Mouse (Mus musculus) limb, embryonic 13.5 days (tissue): ENCODE results near the gene Zfp821. TPM values are rescaled to one million over a fixed set of nuclear protein-coding genes. Genes with fewer than 3 reads are reported as not detected.
A peak's percentile ranks its signal among the peaks of the same experiment; 100 is the strongest.
"Not testable (repeated sequence)": the region's sequence is repeated elsewhere in the genome, so short reads cannot be mapped to it uniquely, and the experiment has no call there.

Experiments
- ATAC-seq: fragments of 200-750 bp; cut with Nextera tagmentation; 2 replicates; pipeline ENCODE4 v1.8.0; 2017; ENCODE audit warnings: low read depth, moderate number of reproducible peaks, moderate TSS enrichment; ENCODE audit not compliant: low FRiP score
- H3K27ac ChIP-seq: fragments of 300-500 bp; sonication (generic); 2 replicates; pipeline ENCODE4 v1.5.1; 2015; ENCODE audit warnings: inconsistent platforms, mild to moderate bottlenecking, moderate library complexity
- H3K27me3 ChIP-seq: fragments of 300-500 bp; sonication (generic); 2 replicates; pipeline ENCODE4 v1.6.1; 2015; ENCODE audit warnings: mild to moderate bottlenecking, inconsistent platforms
- H3K36me3 ChIP-seq: fragments of 300-500 bp; sonication (generic); 2 replicates; pipeline ENCODE4 v1.6.1; 2015; ENCODE audit warnings: inconsistent platforms, mild to moderate bottlenecking, moderate library complexity
- H3K4me1 ChIP-seq: fragments of 300-500 bp; sonication (generic); 2 replicates; pipeline ENCODE4 v1.6.1; 2015; ENCODE audit warnings: inconsistent platforms
- H3K4me2 ChIP-seq: fragments of 300-500 bp; sonication (generic); replicated peaks from 2 replicates; pipeline ENCODE4 v1.6.1; 2015; ENCODE audit warnings: inconsistent platforms, mild to moderate bottlenecking, moderate library complexity
- H3K4me3 ChIP-seq: fragments of 300-500 bp; sonication (generic); 2 replicates; pipeline ENCODE4 v1.5.1; 2015; ENCODE audit warnings: moderate library complexity, mild to moderate bottlenecking, inconsistent platforms
- H3K9ac ChIP-seq: fragments of 300-500 bp; sonication (generic); 2 replicates; pipeline ENCODE4 v1.6.1; 2015; ENCODE audit warnings: mild to moderate bottlenecking, inconsistent platforms
- H3K9me3 ChIP-seq: fragments of 300-500 bp; sonication (generic); 2 replicates; pipeline ENCODE4 v1.6.1; 2016; ENCODE audit warnings: inconsistent platforms
- WGBS: fragments of 180-500 bp; shearing (Covaris S2); methylation state at CpG from one replicate; pipeline ENCODE4 v1.1.7; 2015; 5-methylcytosine and 5-hydroxymethylcytosine counted together
- polyA plus RNA-seq: library from polyadenylated mRNA; unstranded; fragments of >200 nt; fragmentation: Nextera tagmentation; extraction: Ambion mirVana; gene quantifications from 2 replicates; pipeline ENCODE4 v1.2.1, GENCODE M21; 2015

The Zfp821 gene
- polyA plus RNA-seq, 1 experiment from 2014 or later = 38.7 TPM

GRCm38 (mm10) chr8:109731012-109731411, 25.7 kb downstream of the Zfp821 start:
- Histone ChIP-seq H3K27ac (no peak overlapping the region), H3K9me3 (no peaks in the 10 kb centered on the region), H3K36me3 (peaks cover 84% of the 10 kb centered on the region), H3K9ac (no peak overlapping the region), H3K4me1 (peaks cover 1% of the 10 kb centered on the region), H3K4me2 (no peak overlapping the region), H3K4me3 (no peak overlapping the region), H3K27me3 (no peaks in the 10 kb centered on the region)
- ATAC-seq = no peak
- 73% methylated on average over 3 of the region's 3 CpGs for WGBS

GRCm38 (mm10) chr8:109734018-109734417, 28.7 kb downstream of the Zfp821 start:
- Histone ChIP-seq H3K36me3 (peaks cover 60% of the 10 kb centered on the region), H3K4me2 (no peak overlapping the region), H3K4me3 (no peak overlapping the region), H3K4me1 (peaks cover 10% of the 10 kb centered on the region), H3K9me3 (no peaks in the 10 kb centered on the region), H3K27me3 (no peaks in the 10 kb centered on the region), H3K9ac (no peak overlapping the region), H3K27ac (no peak overlapping the region)
- no peak for ATAC-seq
- 88% methylated on average over 3 of the region's 3 CpGs for WGBS

DNA sequence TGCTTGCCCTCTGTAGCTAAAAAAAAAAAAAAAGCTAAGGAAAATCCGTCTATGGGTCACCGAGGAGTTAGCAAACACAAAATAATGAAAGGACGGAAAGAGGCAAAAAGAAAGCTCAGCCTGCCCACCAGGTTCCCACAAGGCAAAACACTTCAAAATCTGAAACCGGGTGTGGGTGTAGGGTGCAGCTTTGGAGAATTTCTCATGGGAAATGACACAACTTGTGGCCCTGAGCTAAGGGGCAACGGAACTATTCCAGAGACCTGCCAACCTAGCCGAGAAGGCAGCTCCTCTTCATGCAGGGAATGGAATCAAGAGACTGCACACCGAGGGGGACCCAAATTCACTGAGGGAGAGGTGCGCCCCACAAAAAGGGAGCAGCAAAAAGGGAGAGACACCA, 31.5 kb downstream of the Zfp821 start:
- H3K4me3 ChIP-seq = peak overlapping the region; percentile 98
- WGBS = 9% methylated on average over 8 of the region's 8 CpGs
- H3K27me3 ChIP-seq = no peaks in the 10 kb centered on the region
- peak overlapping the region; percentile 95 for H3K4me2 ChIP-seq
- peak overlapping the region; percentile 79; the same call in 1 of the 2 replicates for H3K27ac ChIP-seq
- ATAC-seq = no peak
- peaks cover 10% of the 10 kb centered on the region for H3K4me1 ChIP-seq
- peak overlapping the region; percentile 99 for H3K9ac ChIP-seq
- H3K36me3 ChIP-seq = peaks cover 32% of the 10 kb centered on the region
- H3K9me3 ChIP-seq = no peaks in the 10 kb centered on the region

DNA sequence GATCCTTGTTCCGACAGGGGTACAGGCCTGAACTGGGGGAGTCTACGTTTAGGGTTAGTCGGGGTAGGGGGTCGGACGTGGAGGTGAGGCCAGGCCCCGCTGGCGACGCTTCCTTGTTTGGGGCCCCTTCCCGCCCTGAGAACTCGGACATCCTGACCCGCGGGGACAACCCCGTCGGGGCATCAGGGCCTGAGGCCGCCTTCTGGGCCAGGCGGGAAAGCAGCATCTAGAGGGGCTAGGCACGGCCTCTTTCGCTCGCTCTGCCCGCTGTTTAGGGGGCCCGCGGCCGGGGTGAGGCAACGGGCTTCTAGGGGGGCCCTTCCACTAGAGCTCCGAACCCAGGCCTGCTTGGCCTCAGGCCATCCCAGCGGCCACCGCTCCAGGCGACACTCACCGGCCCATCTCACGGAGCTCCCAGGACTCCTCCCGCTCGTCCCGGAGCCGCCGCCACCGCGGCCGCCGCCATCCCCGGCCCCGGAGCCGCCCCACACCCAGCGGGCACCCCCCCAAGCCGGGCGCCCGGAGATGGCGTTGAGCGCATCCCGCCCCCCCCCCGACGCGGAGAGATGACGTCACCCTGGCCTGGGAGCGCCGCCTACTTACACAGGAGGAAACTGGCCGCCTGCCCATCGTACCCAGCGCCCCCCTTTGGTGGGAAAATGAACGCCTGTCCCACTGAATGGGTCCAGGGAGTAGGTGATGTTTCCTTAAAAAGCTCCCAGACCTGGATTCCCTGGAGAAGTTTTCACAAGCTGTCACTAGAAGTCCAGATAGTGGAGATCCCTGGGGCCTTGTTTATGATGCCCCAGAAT, 32.1 kb downstream of the Zfp821 start, which contains the start of gene Atxn1l:
Atxn1l (minus strand) TSS at position 503 of the 812 bp plus-strand sequence.
- 0% methylated on average over 49 of the region's 59 CpGs for WGBS

DNA sequence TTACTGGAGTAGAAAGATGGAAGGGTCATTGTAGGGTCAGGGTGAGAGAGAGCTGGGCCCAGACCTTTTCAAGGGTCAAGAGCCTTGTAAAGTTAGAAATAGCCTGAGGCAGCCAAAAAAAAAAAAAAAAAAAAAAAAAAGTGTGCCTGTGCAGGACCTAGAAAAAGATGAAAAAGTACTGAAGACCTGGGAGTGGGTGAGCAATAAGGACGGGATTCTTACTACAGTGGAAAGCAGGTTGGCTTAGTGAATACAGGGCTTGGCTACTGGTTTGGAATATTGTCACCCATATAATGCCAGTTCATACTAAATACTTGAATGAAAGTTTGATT, 32.7 kb downstream of the Zfp821 start:
- peak overlapping the region; percentile 98 for H3K4me3 ChIP-seq
- H3K27me3 ChIP-seq = no peaks in the 10 kb centered on the region
- H3K27ac ChIP-seq = peak overlapping the region; percentile 79; the same call in 1 of the 2 replicates

More for the DNA sequence above, 32.1 kb downstream of the Zfp821 start, which contains the start of gene Atxn1l:
- H3K36me3 ChIP-seq = peaks cover 25% of the 10 kb centered on the region
- peak within 1 kb of the TSS; percentile 98 for H3K4me3 ChIP-seq
- H3K9me3 ChIP-seq = no peaks in the 10 kb centered on the region
- H3K4me2 ChIP-seq = peak within 1 kb of the TSS; percentile 95
- peak; percentile 82 for ATAC-seq
- H3K4me1 ChIP-seq = peaks cover 10% of the 10 kb centered on the region
- H3K27me3 ChIP-seq = no peaks in the 10 kb centered on the region
- peak within 1 kb of the TSS; percentile 79; the same call in 1 of the 2 replicates for H3K27ac ChIP-seq
- peak within 1 kb of the TSS; percentile 99 for H3K9ac ChIP-seq

GRCm38 (mm10) chr8:109747468-109748199, 42.3 kb downstream of the Zfp821 start:
- Histone ChIP-seq H3K4me1 (no peaks in the 10 kb centered on the region), H3K4me3 (no peak overlapping the region), H3K9me3 (no peaks in the 10 kb centered on the region), H3K9ac (no peak overlapping the region), H3K4me2 (no peak overlapping the region), H3K27ac (no peak overlapping the region), H3K36me3 (no peaks in the 10 kb centered on the region), H3K27me3 (peaks cover 2% of the 10 kb centered on the region; the same call in 1 of the 2 replicates)
- 79% methylated on average over 12 of the region's 12 CpGs for WGBS
- no peak for ATAC-seq

More for the DNA sequence above, 32.7 kb downstream of the Zfp821 start:
- ATAC-seq = no peak; the same call in 1 of the 2 replicates
- H3K9ac ChIP-seq = peak overlapping the region; percentile 99; the same call in 1 of the 2 replicates
- peaks cover 20% of the 10 kb centered on the region for H3K36me3 ChIP-seq
- H3K4me2 ChIP-seq = peak overlapping the region; percentile 95
- peaks cover 10% of the 10 kb centered on the region for H3K4me1 ChIP-seq
- 74% methylated on average over 1 of the region's 1 CpGs for WGBS
- H3K9me3 ChIP-seq = no peaks in the 10 kb centered on the region

DNA sequence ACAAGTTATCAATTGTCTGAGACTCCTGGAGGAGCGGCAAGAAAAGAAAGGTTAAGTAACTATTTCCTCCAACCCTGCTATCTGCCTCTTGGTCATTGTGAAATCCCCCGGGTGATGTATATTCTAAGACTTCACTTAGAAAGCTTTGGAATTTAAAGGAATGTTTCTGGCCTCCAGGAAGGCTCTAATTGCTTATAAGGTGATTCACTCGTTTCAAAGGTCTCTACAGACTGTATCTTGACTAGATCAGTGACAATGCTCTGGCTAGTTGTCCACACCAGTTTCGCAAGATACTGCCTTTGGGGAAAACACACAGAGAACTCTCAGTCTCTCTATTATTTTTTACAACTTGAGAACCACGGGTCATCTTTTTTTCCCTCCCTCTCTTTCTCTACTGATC, 44.9 kb downstream of the Zfp821 start:
- Histone ChIP-seq H3K27me3 (peaks cover 2% of the 10 kb centered on the region; the same call in 1 of the 2 replicates), H3K27ac (no peak overlapping the region), H3K36me3 (no peaks in the 10 kb centered on the region), H3K9ac (no peak overlapping the region), H3K4me3 (no peak overlapping the region), H3K9me3 (no peaks in the 10 kb centered on the region), H3K4me2 (no peak overlapping the region), H3K4me1 (no peaks in the 10 kb centered on the region)
- no peak for ATAC-seq
- WGBS = 55% methylated on average over 5 of the region's 5 CpGs

- Histone ChIP-seq H3K9me3 (no peaks in the 10 kb centered on the region), H3K36me3 (no peaks in the 10 kb centered on the region), H3K27me3 (peaks cover 2% of the 10 kb centered on the region; the same call in 1 of the 2 replicates), H3K4me3 (no peak overlapping the region), H3K9ac (no peak overlapping the region), H3K4me1 (no peaks in the 10 kb centered on the region), H3K27ac (no peak overlapping the region), H3K4me2 (no peak overlapping the region)
- WGBS = 75% methylated on average over 12 of the region's 12 CpGs
- no peak for ATAC-seq
Observed at GRCm38 (mm10) chr8:109750699-109751098, 45.4 kb downstream of the Zfp821 start.

DNA sequence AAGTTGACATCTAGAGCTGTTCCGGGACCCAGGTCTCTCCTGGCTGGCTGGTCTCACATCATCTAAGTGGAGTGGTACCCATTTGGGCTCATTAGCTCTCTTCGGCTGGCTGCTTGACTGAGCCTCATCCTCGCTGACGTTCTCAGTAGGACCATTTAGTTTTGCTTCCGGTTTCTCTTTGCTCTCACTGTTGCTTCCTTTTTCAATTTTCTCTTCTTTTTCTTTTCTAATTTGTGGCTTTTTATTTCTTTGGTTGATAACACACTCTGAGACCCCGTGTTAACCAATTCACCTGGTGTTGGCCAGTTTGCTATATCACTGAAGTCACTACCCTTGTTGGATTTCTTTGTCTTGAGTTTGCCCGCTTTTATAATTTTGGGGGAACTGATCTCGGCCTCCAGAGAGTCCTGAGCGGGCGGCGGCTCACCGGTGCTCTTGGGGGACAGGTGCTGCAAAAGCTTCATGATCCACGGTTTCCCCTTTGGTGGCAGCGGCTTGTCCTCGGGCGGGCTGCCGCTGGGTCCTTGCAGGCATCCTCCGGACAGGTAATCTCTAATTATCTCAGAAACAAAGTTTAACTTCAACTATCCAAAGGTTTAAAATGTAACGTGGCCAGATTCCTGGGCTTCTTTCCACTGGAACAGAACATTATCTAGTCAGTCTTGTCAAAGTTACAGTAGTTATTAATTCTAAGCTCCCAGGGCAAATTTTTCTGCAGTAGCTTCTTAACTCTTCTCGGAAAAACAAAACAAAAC, 46.6 kb downstream of the Zfp821 start:
- Histone ChIP-seq H3K36me3 (no peaks in the 10 kb centered on the region), H3K4me2 (no peak overlapping the region), H3K9ac (no peak overlapping the region), H3K27me3 (peaks cover 2% of the 10 kb centered on the region; the same call in 1 of the 2 replicates), H3K4me3 (no peak overlapping the region), H3K4me1 (no peaks in the 10 kb centered on the region), H3K27ac (no peak overlapping the region), H3K9me3 (no peaks in the 10 kb centered on the region)
- no peak for ATAC-seq
- whole genome bisulfite sequencing = 87% methylated on average over 20 of the region's 20 CpGs

DNA sequence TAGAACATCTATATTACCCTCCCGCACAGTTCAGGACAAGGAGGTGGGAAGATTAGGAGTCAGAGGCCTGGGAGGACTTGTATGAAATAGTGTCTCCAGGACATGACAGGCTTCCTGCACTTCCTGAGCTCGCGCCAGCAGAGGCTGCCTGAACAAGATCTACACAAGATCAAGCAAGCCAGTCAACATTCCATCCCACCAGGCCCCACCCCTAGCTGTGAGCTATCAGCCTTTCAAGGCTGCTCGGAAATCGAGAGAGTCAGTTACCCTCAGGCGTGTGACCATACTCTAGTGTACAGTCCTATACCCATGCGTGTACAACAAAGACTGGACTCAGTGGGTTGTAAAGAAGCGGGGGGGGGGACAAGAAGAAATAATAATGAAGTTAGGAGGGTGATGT, 49.4 kb downstream of the Zfp821 start:
- Histone ChIP-seq H3K4me1 (no peaks in the 10 kb centered on the region), H3K4me2 (no peak overlapping the region), H3K27ac (no peak overlapping the region), H3K9ac (no peak overlapping the region), H3K36me3 (no peaks in the 10 kb centered on the region), H3K4me3 (no peak overlapping the region), H3K27me3 (no peaks in the 10 kb centered on the region), H3K9me3 (no peaks in the 10 kb centered on the region)
- 85% methylated on average over 8 of the region's 8 CpGs for WGBS
- ATAC-seq = no peak

- H3K4me3 ChIP-seq, H3K9ac ChIP-seq, ATAC-seq, H3K36me3 ChIP-seq, H3K4me1 ChIP-seq, H3K27me3 ChIP-seq, H3K27ac ChIP-seq, H3K9me3 ChIP-seq, H3K4me2 ChIP-seq: not testable (repeated sequence)
- WGBS = 84% methylated on average over 4 of the region's 4 CpGs
Observed at GRCm38 (mm10) chr8:109755554-109755953, 50.2 kb downstream of the Zfp821 start.
